Mouse (Mus musculus) gastrocnemius, adult 18-20 months (tissue): ENCODE results near the gene Tanc1. TPM values are rescaled to one million over a fixed set of nuclear protein-coding genes. Genes with fewer than 3 reads are reported as not detected.

Experiments used
- DNase-seq: peaks from one replicate; pipeline ENCODE4 v3.0.0; 2021; ENCODE audit warnings: low spot score
- total RNA-seq, 2 experiments: library from RNA; stranded (reverse); gene quantifications; 2 replicates each; pipeline ENCODE4 v1.2.3; 2021

Tanc1 gene
- total RNA-seq, 2 experiments from 2014 or later, result 4.8 to 6.6 TPM

DNA sequence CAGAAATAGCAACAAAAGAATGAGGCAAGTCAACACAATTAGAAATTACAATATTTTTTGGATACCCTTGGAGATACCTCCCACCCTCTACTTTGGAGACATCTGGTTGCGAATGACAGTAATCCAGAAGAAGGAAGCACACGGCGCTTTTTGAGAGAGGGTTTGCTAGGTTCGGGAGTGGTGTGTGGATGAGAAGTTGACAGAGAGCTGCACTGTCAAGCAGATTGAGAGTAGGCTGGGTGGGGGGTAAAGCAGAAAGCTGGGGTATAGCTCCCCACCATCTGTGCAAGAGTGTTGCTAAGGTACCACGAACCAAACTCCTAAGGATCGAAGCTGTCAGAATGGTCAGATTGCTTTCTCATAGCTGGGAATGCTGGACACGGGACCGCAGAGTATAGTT, 40.0 kb downstream of the Tanc1 start:
- DNase-seq, result no peak

DNA sequence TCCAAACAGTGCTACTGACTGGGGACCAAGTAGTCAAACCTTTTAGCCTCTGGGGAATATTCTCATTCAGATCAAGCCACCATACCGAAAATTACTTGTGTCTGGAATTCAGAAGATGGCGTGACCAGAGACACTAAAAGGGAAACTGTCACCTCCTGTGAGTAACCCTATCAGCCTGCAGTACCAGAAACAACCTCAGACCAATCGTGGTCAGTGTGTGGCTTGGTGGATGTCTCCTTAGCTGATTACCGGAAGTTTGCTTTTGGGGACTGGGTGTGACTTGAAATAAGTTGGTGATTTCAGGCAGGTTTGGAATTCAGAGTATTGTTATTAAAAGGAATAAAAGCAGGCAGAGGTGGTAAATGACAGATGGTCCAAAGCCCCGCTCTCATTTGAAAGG, 40.9 kb downstream of the Tanc1 start:
- no peak for DNase-seq

DNA sequence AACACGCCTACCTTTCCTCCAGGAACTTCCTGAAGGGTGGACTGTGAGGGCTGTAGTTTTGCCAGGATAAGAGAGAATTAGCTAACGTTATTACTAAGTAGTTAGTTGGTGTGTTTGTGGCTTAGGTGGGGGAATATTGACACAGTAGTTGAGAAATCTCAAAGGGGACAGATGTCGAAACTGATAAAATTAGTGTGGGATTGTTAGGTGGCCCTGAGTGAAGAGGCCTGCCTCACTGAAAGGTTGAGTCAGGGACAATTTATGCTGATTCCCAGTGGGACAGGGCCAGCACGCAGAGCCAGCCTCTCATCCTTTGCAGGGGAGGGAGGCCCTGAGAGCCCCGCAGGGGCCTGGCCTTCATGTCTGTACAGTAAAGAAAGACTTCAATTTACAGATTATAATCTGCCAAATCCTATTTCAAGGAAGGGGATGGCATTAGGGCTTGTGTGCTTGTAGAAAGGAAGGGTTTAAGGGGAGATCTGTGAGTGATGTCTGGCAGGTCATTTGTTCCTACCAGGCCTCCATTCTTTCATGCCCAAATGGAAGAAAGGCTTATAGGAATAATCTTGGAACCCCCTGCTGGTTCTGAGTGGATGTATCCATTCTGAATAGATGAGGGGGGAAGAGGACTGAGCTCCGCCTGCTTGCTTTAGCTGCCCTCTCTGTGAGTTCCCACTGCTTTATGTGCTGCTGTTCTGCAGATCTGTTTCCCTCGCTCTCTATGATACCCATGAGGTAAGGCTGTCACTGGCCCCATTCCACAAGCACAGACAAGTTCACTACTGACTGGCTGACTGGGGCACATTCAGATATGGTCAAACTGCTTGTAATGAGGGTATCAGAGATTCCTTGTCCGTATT, 41.7 kb downstream of the Tanc1 start:
- no peak for DNase-seq

DNA sequence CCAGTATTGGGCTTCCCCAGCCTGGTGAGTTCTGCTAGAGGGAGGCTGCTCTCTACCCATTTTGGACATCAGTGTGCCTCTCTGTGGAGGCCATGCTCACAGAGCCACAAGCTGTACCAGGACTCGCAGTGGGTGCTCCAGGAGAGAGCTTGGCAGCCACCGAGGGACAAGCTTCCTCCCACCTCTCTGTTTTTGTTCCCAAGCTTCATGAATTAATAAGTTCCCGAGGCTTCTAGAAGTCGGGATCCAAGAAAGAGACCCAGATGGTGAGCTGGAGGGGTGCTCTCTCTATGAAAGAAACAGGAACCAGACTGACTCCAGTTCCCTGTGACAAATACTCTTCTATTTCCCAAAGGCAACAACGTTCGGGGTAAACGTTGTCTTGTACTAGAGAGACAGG, 43.6 kb downstream of the Tanc1 start:
- DNase-seq, result no peak

DNA sequence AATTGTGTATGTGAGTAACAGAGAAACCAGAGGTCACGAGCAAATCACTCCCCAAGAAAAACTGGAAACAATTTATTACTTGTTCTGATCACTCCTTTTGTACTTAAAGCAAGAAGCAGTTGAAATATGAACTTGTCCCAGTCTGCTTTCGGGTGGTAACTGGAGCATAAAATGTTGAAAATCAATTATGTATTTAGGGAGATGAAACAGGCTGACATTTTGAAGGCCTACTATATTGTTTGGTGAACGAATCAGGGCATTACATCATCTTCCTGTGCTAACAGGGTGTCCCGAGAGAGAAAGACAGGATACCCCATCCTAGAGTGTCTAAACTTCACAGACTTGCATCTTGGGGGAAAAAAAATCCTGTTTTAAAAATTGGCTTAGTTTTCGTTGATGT, 44.8 kb downstream of the Tanc1 start:
- DNase-seq, result no peak

DNA sequence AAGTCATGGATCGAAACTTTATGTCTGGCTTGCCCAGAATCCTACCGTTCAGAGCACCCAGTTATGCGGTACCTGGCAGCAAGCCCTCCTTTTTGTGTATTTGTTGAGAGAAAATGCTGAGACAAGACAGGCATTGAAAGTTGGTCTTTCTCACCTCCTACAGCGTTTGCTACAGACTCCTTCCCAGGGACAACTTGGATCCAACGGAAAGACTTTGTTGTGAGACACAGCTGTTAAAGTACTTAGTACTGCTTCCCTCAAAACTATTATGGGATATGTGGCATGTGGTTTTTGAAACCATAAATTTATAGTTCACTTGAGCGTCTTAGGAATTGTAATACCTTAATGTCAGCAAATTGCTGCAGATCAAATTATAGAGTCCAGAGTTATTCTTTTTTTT, 47.8 kb downstream of the Tanc1 start:
- DNase-seq, result no peak

DNA sequence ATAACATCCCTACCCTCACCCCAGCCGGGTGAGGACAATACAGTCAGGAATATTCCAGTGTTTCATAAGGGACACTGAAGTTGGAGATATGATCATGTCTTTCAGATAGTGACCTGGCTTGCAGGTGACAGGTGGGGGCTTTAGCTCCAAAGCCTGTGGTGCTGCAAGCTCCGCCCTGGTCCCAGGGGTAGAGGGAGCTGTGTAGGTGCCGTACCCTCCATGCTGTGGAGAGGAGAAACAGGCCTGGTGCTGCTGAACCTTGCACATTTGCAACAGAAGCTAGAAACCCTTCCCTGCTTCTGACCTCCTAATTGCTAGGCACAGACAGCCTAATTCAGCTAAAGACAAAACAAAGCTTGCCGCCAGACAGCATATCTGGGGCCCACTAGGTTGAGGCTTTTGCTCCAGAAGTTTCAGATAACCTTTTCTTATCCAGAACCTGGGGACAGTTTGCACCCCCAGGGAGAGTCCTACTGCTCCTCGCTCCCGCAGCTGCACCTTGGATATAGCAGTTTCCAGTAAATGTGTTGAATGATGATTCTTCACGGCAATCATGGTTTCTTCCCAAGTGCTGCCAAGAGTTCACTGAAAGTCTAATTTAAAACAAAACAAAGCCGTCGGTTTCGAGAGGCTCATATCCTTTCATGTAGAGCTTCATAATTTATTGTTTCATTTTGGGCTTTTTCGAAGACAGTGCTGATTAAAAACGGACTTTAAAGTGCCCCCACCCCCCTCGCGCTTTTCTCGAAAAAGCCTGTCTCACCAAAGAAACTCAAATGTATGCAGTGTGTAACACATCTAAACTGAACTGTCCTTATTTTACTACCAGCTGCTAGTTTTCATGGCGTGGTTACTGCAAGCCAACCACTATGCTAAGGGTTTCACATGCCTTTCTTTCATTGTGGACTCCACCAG, 49.3 kb downstream of the Tanc1 start:
- DNase-seq, result no peak

DNA sequence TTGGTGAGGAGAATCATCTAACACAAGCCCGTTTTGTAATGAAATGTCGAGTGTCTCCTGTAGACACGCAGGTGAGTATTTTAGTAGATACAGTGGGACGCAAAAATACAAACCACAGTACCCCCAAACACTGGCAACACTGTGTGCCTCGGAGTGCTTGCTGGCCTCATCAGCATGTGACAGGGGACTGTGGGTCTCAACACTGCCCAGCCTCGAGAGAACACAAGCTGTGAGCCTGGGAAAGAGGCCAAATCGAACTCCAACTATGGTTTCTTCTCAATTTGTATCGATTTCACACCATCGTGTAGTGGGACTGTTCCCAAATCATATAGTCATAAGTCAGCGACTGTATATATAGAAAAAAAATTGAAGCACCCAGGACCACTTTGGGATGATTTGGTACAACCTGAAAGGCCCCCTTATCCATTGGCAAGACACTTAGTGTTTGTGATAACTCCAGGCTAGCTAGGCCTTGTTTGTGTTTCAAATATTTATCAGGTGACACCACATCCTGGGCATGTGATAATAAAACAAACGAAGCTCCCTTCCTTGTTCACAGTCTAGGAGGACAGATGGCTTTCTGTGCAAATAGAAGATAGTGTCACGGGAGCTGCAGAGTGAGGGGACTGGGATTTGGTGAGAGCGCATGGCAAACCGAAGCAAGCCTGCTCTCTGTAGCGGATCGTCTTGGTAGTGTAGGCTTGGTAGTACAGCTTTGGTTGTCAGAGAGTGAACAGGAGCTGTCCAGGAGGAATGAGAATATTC, 53.1 kb downstream of the Tanc1 start:
- no peak for DNase-seq

DNA sequence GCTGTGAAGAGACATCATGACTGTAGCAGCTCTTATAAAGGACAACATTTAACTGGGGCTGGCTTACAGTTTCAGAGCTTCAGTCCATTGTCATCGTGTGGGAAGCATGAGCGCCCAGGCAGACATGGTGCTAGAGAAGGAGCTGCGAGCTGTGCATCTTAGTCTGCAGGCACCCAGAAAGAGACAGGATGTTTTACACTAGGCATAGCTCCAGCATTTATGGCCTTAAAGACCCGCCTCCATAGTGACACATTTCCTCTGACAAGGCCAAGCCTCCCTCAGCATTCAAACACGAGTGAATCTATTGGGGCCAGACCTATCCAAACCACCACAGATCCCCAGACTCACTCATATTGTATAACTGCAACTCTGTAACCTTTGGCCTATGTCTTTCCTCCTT, 54.7 kb downstream of the Tanc1 start:
- no peak for DNase-seq

DNA sequence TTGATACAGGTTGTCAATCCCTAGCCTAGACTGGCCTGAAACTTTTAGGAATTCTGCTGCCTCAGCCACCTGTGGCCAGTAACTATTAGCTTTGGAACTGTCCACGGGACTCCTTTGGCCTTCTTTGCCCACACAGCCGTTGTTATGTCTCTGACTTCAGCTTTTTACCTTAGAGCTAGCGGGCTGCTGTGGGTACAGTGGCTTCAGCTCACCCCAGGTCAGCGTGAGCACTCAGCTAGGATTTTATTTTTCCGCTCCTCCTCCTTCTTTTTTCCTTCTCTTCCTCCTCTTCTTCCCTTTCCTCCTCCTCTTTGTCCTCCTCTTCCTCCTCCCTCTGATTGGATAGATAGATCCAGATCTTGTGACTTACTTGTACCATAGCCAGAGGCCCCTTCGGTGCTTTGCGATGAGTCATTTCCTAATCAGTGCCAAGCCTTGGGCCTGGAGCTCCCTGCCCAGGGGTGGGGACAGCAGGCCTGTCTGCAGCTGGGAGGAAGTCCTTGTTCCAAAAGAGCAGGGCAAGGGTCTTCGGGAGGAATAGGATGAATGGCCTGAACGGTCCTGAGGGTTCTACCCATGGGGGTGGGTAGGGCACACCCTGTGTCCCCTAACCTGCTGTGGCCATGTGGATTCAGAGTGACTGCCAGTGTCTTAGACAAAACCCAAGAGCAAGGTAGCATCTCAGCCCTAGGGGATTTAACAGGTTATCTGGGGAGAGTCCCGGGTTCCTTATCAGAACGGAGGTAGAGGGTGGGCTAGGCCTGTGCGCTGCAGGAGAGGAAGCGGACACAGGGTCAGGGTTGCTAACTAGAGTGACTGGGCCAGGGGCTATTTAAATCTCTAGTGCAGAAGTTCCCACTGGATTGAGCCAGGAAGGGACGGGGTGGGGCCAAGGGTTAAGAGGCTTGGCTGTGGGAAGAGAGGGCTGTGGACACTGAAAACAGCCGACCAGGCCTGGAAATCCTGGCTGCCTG, 58.5 kb downstream of the Tanc1 start:
- DNase-seq, result peak; percentile 82

DNA sequence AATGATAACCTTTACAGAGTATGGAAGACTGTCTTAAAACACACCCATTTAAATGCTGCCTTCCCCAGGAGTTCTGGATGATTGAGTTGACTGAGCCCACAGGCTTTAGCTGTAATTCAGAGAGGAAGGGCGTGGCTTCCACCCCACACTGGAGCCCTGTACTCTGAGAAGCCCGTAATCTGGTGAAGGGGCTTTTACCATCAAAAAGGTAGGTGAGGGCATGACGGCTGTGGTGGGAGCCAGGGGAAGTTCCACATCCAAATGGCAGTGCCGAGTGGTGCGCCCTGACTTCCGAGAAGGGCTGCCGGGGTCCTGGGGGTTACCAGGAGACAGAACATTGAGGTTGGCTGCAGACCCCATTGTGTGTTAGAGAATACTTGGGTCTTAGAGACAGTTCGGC, 59.8 kb downstream of the Tanc1 start:
- DNase-seq, result no peak

DNA sequence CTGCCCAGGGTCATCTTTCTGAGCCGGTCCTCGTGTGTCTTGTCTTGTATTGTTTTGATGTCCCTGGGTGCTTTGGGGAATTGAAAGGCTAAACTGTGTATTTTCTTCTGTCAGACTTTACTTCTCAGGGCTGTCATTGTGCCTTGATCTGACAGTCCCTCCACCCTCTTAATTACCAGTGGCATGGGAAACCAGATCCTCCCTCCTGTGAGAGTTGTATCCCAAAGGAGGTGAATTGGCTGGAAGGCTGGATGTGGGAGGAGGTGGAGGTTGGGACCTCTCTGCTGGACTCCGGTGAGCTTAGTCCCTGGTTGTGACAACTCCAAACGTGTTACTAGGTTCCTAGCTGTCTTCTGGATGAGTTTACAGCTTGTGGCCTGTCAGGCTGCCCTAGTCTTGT, 60.2 kb downstream of the Tanc1 start:
- no peak for DNase-seq

DNA sequence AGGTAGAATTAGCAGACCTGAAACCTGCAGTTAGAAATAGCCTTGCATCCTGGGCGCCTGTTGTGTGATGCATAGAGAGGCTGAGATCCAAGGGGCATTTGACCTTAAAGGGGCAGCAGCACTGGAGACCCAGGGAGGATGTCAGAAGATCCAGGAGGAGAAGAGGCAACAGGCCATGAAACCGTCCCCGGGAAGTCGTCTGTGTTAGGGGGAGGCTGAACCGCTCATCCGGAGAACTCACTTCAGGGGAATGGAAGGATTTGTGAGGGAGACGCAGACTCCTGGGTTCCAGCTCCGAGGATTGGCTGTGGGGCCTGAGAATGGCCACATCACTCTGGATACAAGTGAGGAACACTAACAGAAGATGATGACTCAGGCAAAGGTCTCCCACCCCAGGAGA, 60.8 kb downstream of the Tanc1 start:
- DNase-seq, result no peak

DNA sequence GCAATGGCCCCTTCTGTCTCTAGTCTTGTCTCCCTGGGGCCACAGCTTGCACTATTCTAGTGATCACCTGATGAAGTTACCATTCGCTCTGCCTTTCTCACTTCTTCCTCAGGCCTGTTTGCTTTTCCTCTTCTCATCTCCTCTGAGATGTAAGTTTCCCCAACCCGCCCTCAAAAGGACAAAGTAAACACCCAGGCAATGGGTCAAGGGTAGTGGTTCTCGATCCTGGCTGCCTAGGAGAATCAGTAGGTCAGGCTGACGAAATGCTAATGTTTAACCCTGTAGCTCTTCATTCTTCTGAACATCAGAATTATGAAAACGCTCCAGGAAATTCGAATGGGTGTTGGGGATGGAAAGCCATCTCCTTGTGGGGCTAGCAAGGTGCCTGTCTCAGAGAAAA, 61.5 kb downstream of the Tanc1 start:
- DNase-seq, result no peak

DNA sequence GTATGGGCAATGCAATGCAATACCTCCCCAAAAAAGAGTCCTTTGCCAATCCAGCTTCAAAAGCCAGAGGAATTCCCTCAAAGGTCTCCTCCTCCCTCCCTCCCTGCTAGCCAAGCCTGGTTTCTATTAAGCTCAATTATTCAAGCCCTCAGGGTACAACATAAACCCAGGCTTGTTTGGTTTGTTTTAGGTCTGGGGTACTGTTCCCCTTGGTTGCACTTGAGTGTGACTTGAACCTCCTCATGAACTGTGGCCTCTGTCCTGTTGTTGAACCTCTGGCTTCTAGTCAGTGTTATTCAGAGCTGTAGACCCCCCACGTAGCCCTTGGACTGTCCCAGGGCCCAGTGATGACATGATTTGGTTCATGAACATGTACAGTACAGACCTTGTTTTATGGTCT, 62.0 kb downstream of the Tanc1 start:
- no peak for DNase-seq

DNA sequence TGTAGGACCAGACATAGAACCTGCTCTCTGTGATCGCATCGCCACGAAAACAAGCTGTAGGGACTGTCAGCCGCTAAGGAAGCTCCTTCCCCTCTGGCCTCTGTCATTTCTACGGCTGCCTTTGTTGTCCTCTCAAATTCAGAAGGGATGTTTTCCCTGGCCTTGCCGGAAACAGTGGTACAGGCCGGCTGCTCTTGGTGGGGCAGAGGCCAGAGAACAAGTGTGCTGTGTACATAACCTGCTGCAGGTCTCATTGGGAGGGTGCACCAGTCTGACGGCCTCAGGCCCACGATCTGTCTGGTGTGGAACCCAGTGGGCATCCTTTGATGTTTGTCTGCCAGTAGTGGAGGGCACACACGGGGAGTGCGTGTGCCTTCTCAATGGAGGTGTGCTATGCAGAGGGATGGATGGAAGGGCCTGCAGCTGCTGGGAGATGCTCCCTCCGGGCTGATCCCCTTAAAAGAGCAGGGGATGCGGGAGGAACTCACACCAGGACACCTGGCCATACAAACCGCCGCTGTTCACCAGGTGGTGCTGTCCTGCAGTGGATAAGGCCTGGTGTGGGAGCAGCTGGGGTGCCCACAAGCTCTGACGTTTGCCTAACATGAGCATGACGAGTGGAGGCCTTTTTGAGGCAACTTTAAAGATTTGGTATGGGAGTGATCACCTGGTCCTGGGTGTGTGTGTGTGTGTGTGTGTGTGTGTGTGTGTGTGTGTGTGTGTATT, 63.6 kb downstream of the Tanc1 start:
- DNase-seq, result no peak

DNA sequence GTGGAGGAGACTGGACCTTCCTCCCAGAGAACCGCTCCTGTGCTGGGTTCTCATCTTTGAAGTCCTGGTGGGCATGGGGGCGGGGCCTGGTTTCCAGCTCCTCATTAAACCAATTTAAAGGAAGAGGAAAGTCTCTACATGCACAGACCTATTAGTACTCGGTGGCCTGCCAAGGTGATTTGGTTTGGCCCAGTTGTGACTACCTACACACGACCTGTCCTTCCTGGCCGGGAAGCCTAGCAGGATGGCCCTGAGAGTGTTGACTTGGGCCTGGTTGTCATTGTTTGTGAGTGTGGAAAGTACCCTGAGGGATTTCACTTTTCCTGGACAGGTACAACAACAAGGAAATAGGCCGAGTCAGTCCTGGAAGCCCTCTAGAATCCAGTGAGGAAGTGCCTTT, 64.2 kb downstream of the Tanc1 start:
- DNase-seq, result no peak

DNA sequence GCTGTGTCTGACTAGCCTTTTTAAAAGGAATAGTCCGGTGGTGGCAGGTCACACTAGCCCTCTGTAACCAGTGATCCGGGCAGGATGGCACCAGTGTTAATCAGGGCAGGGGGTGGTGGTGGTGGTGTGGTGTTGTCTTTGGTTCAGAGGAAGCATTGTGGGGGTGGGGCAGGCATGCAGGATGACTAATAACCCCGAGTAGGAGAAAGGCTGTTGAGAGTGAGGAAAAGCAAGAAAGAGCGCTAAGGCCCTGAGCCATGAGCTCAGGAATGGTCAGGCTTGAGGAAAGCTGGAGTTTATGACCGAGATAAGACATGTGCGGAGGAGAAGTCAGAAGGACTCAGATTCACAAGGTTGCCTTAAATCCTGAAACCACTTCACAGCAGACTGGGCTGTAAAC, 64.6 kb downstream of the Tanc1 start:
- DNase-seq, result no peak

DNA sequence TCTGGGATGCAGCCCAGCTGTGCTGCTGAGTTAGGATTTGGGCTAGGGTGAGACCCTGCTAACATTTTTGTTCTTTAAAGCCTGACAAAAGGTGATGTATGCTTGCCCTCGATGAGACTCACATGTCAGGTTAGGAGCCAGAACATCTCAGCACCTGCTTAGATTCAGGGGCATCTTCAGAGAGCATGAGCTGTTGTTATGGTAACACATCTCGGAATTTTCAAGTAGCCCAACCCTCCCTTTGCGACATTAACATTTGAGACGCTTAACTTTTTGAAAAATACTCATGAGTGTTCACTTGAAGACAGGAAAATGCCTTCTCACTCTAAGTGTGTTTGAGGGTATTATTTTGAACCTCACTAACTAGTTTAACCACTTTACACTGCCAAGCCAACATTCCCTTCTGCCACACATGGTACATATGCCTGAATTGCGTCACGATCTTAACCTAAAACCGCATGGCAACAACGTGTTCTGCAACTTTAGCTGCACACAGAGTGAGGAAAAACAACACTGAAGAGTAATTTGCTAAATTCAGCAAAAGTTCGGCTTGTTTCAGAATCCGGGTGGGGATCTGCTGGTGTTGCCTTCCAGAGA, 67.7 kb downstream of the Tanc1 start:
- DNase-seq, result no peak

DNA sequence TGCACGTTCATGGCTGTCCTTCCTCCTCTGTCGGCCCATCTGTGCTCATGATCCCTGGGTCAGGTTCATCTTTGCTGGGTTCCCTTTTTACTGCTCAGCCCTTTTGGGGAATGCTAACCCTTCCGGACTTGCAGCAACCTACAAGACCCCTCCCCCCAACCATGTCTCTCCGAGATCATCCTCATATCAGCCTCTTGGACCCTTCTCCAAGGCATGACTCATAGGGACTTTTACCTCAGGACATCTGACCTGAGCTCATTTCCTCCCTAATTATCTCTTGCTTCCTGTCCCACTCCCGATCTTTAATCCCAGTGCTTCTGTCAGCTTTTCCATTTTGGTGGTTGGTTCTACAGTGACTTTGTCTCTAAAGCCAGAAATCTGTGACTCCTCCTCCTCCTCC, 68.9 kb downstream of the Tanc1 start:
- DNase-seq, result no peak
